Mouse (Mus musculus) olfactory bulb, adult 2 months (tissue): ENCODE measurements around the gene Krtap27-1.

Source experiments
- CTCF ChIP-seq: fragments of 200-500 bp; IDR thresholded peaks from 2 replicates; pipeline ENCODE4 v1.5.1; 2012; ENCODE audit warnings: low read depth, mild to moderate bottlenecking, low read length, moderate library complexity; ENCODE audit not compliant: insufficient read depth
- POLR2A ChIP-seq: fragments of 200-500 bp; IDR thresholded peaks from 2 replicates; pipeline ENCODE4 v1.6.1; 2012; ENCODE audit warnings: mild to moderate bottlenecking, low read depth, low read length, moderate library complexity; ENCODE audit not compliant: insufficient read depth

DNA sequence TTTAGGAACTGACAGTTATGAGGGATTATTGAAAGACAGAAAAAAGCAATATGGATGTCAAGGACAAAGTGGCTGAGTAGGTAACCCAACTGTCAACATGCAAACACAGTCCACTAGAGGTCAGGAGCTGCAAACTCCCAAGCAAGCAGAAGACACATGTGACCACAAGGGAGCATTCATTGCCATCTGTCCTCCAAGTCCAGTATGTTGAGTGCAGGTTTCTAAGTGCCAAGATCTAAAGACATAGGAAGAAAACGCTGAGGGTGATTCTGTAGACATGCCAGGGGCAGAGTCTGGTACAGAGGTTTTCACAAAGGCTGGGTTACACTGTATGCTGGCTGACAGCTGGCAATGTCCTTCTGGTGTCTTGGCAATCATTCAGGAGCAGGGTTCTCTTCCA lies 14.0 kb downstream of the Krtap27-1 start:
- TF ChIP-seq CTCF: no peak
- TF ChIP-seq POLR2A: no peak
